Mouse (Mus musculus) gastrocnemius, postnatal 14 days (tissue): ENCODE data around the gene Stx1b. TPM values are rescaled to one million over a fixed set of nuclear protein-coding genes. Genes with fewer than 3 reads are reported as not detected.

Source experiments
- DNase-seq: peaks from one replicate; pipeline ENCODE4 v3.0.0; 2021; ENCODE audit warnings: mixed read lengths
- intact Hi-C: fragments of 180-260 bp; cut with DNase I; formaldehyde crosslinking; loops from one replicate; pipeline ENCODE4 v1.15.1; 2025; ENCODE audit warnings: low total_unique reads
- total RNA-seq, 2 experiments: library from RNA; stranded (reverse); gene quantifications; 2 replicates each; pipeline ENCODE4 v1.2.3; 2021

The Stx1b gene
- total RNA-seq, 2 experiments from 2014 or later: 1.1 to 2.2 TPM

GRCm38 (mm10) chr7:127766851-127767609 is 57.3 kb downstream of the Stx1b start:
- no peak for DNase-seq
- intact Hi-C loops: no loop called here

- intact Hi-C loops: no loop called here
- no peak for DNase-seq
These were observed 58.6 kb downstream of the Stx1b start for GRCm38 (mm10) chr7:127765756-127766155.

DNA sequence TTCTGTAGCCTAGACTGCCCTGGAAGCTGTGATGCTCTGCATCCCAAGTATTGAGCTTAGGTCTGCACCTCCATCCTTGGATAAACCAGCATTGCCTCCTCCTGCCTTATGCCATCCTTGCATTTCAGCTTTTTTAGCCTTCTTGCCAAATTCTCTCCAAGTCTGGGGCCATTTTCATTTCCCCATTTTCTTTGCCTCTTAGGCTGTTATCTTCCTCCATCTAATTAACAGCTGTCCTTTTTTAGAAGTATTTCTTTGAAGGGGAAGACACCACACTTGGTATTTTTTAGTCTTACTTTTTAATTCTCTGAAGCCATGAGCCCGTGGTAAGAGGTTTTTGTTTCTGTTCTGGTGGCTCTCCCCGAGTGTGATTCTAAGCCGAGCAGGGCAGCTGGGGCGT is 60.7 kb downstream of the Stx1b start:
- intact Hi-C loops: no loop called here

GRCm38 (mm10) chr7:127761026-127761425 is 63.3 kb downstream of the Stx1b start:
- intact Hi-C loops: no loop called here
- peak; percentile 70 for DNase-seq

More for the DNA sequence above, 60.7 kb downstream of the Stx1b start:
- no peak for DNase-seq

DNA sequence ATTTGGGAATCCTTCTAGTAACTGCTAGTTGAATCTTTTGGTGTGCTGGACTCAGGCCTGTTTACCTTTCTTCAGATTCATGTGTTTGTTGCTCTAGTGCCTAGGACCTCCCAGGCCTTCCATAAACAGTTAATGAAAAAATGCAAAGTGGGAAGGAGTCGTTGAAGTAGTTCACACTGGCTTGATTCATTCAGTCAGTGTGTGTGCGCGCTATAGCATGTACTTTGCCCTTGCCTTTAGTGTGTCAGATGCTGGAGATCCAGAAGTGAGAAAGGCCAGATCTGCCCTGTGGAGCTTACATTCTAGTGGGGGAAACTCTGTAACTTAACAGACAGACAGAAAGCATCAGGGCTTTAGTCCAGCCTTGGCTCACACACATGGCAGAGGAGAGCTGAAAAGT is 63.9 kb downstream of the Stx1b start:
- intact Hi-C loops: no loop called here
- no peak for DNase-seq

DNA sequence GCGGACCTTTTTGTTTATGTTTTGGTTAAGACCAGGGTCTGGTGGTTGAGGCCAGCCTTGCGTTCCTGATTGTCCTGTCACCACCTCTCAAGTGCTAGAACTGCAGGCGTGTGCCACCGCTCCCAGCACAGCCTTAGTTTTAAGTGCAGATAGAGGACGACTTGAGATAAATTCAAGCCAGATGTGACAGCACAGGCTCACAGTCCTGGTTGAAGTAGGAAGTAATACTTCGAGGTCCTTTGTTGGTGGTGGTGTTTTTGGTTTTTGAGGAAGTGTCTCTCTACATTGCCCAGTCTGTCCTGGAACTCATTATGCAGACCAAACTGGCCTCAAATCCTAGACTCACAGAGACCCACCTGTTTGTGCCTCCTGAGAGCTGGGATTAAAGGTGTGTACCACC is 64.6 kb downstream of the Stx1b start:
- intact Hi-C loops: loop anchor here (5.0 kb wide), 1 partner anchor 82 kb away; no protein-coding TSS in a partner anchor

More for the DNA sequence above, 64.6 kb downstream of the Stx1b start:
- no peak for DNase-seq

Other genes with a start within 250 kb of the Stx1b start
- 1 to 10 TPM; 1.8 to 4.5 TPM for gene Ccdc189, start 236.0 kb downstream of the Stx1b start, total RNA-seq
- 10 to 100 TPM; 24.4 to 28.7 TPM for gene Rnf40, start 235.8 kb downstream of the Stx1b start, total RNA-seq
- 1 to 10 TPM; 6.7 to 8.3 TPM for gene Zfp629, start 208.8 kb downstream of the Stx1b start, total RNA-seq
- 10 to 100 TPM; 44.8 to 65.7 TPM for gene Bcl7c, start 115.6 kb downstream of the Stx1b start, total RNA-seq
- 10 to 100 TPM; 12.1 to 14.6 TPM for gene Ctf1, start 111.8 kb downstream of the Stx1b start, total RNA-seq
- gene Ctf2, start 92.4 kb downstream of the Stx1b start, total RNA-seq: not detected
- gene Fbxl19, start 80.0 kb downstream of the Stx1b start, total RNA-seq: 1 to 10 TPM; 2.4 to 3.1 TPM
- gene Orai3, start 54.7 kb downstream of the Stx1b start, total RNA-seq: 1 to 10 TPM; 8.1 to 9.2 TPM
- 10 to 100 TPM; 15.6 to 17.4 TPM for gene Setd1a, start 47.9 kb downstream of the Stx1b start, total RNA-seq
- 1 to 10 TPM in 1 of 2 experiments, under 1 TPM in 1; 0.88 to 1.8 TPM for gene Gm49388, start 38.9 kb downstream of the Stx1b start, total RNA-seq
- gene Hsd3b7, start 23.9 kb downstream of the Stx1b start, total RNA-seq: 1 to 10 TPM; 6.9 to 8.1 TPM
- gene Stx4a, start 255 bp downstream of the Stx1b start, total RNA-seq: 10 to 100 TPM; 46.9 to 49.9 TPM
- gene Zfp646, start 51.7 kb upstream of the Stx1b start, total RNA-seq: 10 to 100 TPM; 13.6 to 13.9 TPM
- 1 to 10 TPM; 4.6 to 4.9 TPM for gene Zfp668, start 52.3 kb upstream of the Stx1b start, total RNA-seq
- 1 to 10 TPM in 1 of 2 experiments, under 1 TPM in 1; 0.90 to 1.1 TPM for gene Prss53, start 66.4 kb upstream of the Stx1b start, total RNA-seq
- gene Gm21974, start 70.9 kb upstream of the Stx1b start, total RNA-seq: not detected
- gene Vkorc1, start 71.1 kb upstream of the Stx1b start, total RNA-seq: 10 to 100 TPM; 23.4 to 30.0 TPM
- gene Bckdk, start 79.5 kb upstream of the Stx1b start, total RNA-seq: 100 to 1,000 TPM; 103 to 113 TPM
- gene Kat8, start 88.0 kb upstream of the Stx1b start, total RNA-seq: 10 to 100 TPM; 12.5 to 15.2 TPM
- gene Prss8, start 105.6 kb upstream of the Stx1b start, total RNA-seq: not detected
- gene Prss36, start 122.2 kb upstream of the Stx1b start, total RNA-seq: 1 to 10 TPM; 6.5 to 8.2 TPM
- 100 to 1,000 TPM; 111 to 123 TPM for gene Fus, start 142.9 kb upstream of the Stx1b start, total RNA-seq
- gene Pycard, start 169.3 kb upstream of the Stx1b start, total RNA-seq: 1 to 10 TPM; 1.8 to 1.9 TPM
- 100 to 1,000 TPM; 246 TPM for gene Trim72, start 179.4 kb upstream of the Stx1b start, total RNA-seq
- gene Itgam, start 238.1 kb upstream of the Stx1b start, total RNA-seq: 1 to 10 TPM; 1.7 to 1.8 TPM
- not detected for gene Gm49368, start 238.1 kb upstream of the Stx1b start, total RNA-seq